Mouse (Mus musculus) telencephalon, adult 2 months (tissue): ENCODE measurements around the gene Gm42878.

Experiments used
- DNase-seq: peaks from one replicate; pipeline ENCODE4 v3.0.0-alpha.2; 2011; ENCODE audit warnings: low read depth, low spot score

Gm42878 gene

DNA sequence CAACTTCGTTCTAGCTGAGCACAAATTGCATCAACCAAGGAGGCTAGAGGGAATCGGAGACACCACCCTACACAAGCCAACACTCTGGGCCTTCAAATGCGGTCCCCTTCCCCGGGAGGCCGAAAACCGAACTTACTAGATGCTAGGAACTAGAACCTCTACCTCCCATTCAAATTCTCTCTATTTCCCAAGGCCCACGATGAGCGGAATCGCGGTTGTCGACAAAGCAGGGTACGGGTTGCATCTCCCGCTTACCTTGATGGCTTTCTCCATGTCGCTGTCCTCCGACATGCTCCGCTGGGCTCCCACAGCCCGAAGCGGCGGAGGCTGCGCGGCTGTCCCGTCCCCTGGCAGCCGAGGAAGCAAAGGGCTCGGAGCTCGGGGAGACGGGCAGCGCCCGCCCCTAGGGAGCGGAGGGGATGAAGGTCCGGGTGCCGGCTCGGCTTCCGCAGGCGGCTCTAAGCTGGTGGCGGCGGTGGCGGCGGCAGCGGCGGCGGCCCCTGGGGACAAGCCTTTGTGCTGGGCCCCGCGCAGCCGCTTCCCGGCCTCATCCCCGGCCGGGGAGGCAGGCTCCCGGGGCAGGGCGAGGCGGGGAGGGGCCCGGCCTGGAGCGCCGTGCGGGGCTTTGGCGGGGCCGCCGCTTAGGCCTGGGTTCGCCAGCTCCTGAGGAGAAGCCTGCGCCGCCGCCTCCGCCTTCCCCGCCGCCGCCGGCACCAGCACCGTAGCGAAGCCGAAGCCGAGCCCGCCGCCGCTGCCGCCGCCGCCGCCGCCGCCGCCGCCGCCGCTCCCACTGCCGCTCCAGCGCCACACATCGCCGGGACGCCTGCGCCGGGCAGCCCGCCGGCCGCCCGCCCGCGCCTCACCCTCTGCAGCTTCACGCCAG is at the start of gene Gm42878, which contains the start of gene Adam1a:
TSS of gene Gm42878 (minus strand) at position 573 of the 883 bp plus-strand sequence.
TSS of gene Adam1a (minus strand) at position 573 of the 883 bp plus-strand sequence.
- DNase-seq: no peak

GRCm38 (mm10) chr5:121594714-121595313 is 49.5 kb upstream of the Gm42878 start:
- no peak for DNase-seq

GRCm38 (mm10) chr5:121593451-121594401 is 48.4 kb upstream of the Gm42878 start, which contains the start of gene Aldh2:
Gene Aldh2 (minus strand): TSS chr5:121593824.
- peak; percentile 57 for DNase-seq

DNA sequence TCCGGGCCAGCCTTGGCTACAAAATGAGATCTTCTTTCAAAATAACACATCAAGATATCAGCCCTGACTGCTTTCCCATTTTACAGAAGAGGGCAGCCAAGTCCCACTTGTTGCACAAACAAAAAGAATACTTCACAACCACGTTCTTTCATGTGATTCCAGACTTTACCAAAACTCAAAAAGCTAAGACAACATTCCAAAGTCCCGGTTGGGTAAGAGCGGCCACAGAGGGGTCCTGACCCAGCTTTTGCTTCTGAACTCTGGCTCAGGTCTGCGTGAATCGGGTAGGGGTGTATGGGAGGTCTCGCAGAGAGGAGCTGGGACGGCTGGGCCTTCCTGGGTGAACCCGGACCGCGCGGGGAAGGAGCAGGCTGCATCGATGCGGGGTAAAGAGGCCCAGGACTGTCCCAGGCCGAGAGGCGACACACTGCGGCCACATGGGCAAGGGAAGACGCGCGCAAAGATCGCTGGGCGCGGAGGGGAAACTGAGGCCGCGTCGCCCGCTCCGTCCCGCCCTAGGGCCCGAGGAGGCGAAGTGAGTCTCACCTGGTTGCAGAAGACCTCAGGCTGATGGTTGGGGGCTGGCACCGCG is 47.6 kb upstream of the Gm42878 start:
- no peak for DNase-seq

DNA sequence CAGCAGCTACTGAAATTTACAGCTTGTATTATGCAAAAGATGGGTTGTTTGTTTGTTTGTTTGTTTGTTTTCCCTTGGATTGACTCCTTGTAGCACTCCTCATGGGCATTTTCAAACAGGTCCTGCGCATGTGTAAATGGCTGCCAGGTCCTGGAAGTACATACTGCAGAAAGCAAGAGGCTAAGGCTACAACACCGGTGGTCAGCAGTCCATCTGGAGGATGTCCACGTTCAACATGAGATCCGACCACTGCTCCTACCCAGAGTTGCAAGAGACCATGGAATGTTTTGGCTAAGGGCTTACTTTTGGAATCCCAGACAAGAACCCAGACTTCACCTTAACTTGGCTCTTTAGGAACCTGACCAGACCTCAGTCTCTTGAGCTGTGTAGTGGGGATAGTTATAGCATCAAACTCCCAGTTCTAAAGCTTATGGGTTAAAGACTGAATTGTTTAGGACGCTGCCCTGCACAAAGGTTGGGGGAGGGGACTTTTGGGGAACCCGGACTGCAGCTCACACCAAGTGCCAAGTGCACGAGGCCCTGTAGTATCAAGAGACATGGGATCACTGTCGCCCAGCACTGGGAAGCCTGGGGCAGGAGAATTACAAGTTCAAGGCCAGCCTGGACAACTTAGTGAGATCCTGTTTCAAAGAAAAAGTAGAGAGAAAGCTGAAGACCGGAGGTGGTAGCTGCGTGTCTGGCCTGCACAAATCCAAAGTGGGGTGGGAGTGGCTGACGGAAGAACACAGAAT is 47.0 kb upstream of the Gm42878 start:
- no peak for DNase-seq

DNA sequence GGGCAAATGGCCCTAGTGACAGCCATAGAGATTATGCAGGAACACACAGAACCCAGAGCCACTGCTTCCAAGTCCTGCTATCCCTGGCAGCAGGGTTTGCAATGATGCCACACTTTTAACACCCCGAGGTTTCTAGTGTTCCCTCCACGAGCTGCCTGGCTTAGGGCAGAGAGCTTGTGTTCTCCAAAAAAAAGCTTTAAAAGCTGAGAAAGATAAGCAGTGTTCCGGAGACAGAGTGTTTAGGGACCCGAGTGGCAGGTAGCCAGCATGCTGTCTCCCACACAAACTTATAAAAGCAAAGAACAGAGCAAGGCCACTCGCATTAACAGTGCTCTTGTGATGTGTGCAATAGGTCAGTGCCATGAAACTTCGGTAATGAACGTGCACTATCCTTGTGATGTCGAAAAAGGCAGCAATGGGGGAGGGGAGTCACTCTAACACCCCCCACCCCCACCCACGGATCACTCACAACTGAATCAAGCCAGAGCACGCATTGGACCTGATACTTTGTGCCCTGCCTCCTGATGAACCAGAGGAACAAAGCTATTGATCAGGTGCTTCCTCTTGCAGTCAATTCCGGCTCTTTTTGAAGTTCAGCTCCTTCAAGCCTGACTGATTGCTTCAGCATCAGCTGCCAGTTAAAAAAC is 46.3 kb upstream of the Gm42878 start:
- DNase-seq: no peak

GRCm38 (mm10) chr5:121589928-121590327 is 44.6 kb upstream of the Gm42878 start:
- DNase-seq: no peak

GRCm38 (mm10) chr5:121586400-121587039 is 41.2 kb upstream of the Gm42878 start:
- DNase-seq: peak; percentile 85

DNA sequence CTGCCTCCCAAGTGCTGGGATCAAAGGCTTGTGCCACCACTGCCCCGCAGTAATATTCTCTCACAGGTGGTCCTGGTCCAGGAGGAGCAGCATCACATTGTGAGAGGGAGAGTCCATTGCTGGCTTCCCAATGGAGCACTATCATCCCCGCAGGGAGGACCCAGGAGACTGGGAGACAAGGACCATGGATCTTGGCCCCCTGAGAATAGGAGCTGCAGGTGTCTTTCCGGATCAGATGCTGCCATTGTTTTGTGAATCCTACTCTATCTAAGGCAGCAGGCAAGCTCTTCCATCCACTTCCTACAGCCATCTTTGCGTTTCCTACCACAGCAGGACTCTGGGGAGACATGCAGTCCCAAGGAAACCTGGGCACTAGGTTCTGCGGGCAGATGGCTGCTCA is 40.4 kb upstream of the Gm42878 start:
- no peak for DNase-seq

DNA sequence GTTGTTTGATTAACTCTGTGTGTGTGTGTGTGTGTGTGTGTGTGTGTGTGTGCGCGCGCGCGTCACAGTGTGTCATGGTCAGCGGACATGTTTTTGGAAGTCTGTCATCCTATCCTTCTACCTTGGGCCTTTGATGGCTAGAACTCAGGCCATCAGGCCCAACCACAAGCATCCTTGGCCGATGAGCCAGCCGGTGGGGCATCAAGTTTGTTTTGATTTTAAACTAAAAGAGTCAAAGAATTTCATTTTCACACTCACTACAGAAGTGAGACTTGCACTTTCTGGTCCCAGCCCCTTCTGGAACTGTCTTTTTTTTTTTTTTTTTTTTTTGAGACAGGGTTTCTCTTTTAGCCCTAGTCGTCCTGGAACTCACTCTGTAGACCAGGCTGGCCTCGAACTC is 39.7 kb upstream of the Gm42878 start:
- no peak for DNase-seq

GRCm38 (mm10) chr5:121583765-121584501 is 38.7 kb upstream of the Gm42878 start:
- DNase-seq: no peak

- DNase-seq: no peak
Observed at GRCm38 (mm10) chr5:121581945-121582344, 36.7 kb upstream of the Gm42878 start.

DNA sequence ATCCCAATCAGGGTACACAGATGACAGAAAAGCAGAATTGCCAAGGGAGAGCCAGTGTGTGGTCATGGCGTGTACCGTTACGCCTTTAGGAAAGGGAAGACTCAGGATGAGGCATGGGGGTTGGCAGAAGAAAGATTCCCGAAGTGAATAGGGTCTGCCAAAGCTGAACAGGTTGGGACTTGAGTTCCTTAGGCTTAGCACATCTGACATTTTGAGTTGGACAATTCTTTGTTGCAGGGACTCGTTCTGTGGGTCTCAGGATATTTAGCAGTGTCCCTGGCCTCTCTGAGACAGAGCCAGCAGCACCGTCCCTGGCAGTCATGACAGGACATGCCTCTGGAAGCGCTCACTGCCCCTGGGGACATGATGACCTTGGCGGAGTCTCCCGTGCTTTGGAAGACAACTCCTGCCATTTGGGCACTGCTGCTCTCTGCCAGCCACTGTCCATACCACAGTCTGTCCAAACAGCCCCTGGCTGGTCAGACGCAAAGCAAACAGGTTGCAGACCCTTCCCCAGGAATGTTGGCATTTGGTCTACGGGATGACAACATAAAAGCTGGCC is 31.7 kb upstream of the Gm42878 start:
- DNase-seq: no peak

DNA sequence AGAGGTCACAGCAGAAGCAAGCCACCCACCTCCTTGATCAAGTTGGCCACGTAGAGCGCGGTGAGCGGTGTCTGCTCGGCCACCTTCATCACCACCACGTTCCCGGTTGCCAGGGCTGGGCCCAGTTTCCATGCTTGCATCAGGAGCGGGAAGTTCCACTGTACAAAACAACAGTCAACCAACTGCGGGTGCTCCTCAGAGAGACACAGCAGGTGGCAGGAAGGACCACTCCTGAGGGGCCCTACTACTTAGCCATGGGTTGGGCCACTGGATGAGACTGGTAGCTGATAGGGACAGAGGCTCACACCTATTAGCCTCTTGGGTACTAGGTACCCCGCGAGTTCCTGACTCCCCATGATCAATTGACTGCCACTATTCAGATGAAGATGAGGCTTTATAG is 30.6 kb upstream of the Gm42878 start:
- no peak for DNase-seq

GRCm38 (mm10) chr5:121574145-121574544 is 28.9 kb upstream of the Gm42878 start:
- no peak for DNase-seq

GRCm38 (mm10) chr5:121570787-121571186 is 25.5 kb upstream of the Gm42878 start:
- DNase-seq: no peak

DNA sequence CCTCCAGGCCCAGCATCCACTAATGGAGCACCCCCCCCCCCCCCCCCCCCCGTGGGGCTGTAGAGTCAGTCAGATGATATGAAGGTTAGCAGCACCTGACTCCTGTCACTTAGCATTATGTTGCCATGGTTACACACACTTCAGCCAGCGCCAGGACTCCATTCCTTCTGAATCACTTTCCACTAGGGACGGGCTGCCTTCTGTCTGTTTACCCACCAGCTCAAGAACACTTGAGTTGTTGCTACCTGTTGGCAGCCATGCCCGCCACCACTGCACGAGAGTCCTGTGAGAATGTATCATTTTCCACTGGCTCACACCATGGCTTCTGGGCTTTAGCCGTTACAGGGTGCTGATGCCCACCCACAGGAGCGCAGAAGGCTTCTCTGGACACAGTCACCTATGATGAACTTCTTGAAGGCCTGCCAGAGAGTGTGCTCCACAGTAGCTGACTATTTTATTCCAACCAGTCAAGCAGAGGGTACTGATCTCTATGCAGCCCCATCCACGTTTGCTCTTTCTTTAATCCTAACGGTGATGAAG is 24.7 kb upstream of the Gm42878 start:
- DNase-seq: no peak

GRCm38 (mm10) chr5:121566035-121566681 is 20.9 kb upstream of the Gm42878 start:
- no peak for DNase-seq
